Mouse (Mus musculus): Measurements from ENCODE around the gene Pou2f3.

- TF ChIP-seq POLR2A (IDR thresholded peaks at IDR 0.05; ENCODE audit: borderline replicate concordance, control insufficient read depth, low read depth, low read length) (no peak), CTCF (IDR thresholded peaks at IDR 0.05; ENCODE audit: control insufficient read depth, insufficient read depth, low read length) (no peak)
Observed at GRCm38 (mm10) chr9:43166346-43166745, 43.8 kb downstream of the Pou2f3 start.

Data from bone marrow, adult 2 months (tissue).